Mouse (Mus musculus): ENCODE results near the gene Nme3. TPM values are rescaled to one million over a fixed set of nuclear protein-coding genes. Genes with fewer than 3 reads are reported as not detected.

Nme3 gene
- polyA plus RNA-seq, 1 experiment from 2014 or later = 43.2 TPM

- Histone ChIP-seq H3K27ac (replicated peaks) (no peak overlapping the region), H3K9me3 (no peaks in the 10 kb centered on the region), H3K36me3 (peaks cover 32% of the 10 kb centered on the region), H3K4me3 (peak overlapping the region; percentile 89), H3K9ac (replicated peaks) (peak overlapping the region; percentile 59), H3K4me2 (replicated peaks) (peak overlapping the region; percentile 90), H3K4me1 (peaks cover 29% of the 10 kb centered on the region), H3K27me3 (no peaks in the 10 kb centered on the region)
- no peak; the same call in none of the 2 replicates for ATAC-seq (ENCODE audit: low FRiP score, low read depth)
- WGBS = 25% methylated on average over 22 of the region's 22 CpGs
Observed at GRCm38 (mm10) chr17:24885356-24886133, 10.8 kb upstream of the Nme3 start.

GRCm38 (mm10) chr17:24886134-24886931 is 10.0 kb upstream of the Nme3 start, which contains the start of the genes Nubp2 and Spsb3:
Gene Nubp2 (minus strand): TSS chr17:24886349.
Gene Spsb3 (plus strand): TSS chr17:24886643.
- under 1% methylated on average over 69 of the region's 69 CpGs for WGBS
- Histone ChIP-seq H3K9me3 (no peaks in the 10 kb centered on the region), H3K9ac (replicated peaks) (peak within 1 kb of the TSS; percentile 78), H3K4me3 (peak within 1 kb of the TSS; percentile 89), H3K4me1 (peaks cover 29% of the 10 kb centered on the region), H3K36me3 (peaks cover 40% of the 10 kb centered on the region), H3K4me2 (replicated peaks) (peak within 1 kb of the TSS; percentile 95), H3K27me3 (no peaks in the 10 kb centered on the region), H3K27ac (replicated peaks) (peak within 1 kb of the TSS; percentile 69)
- ATAC-seq (ENCODE audit: low FRiP score, low read depth) = peak; percentile 98

DNA sequence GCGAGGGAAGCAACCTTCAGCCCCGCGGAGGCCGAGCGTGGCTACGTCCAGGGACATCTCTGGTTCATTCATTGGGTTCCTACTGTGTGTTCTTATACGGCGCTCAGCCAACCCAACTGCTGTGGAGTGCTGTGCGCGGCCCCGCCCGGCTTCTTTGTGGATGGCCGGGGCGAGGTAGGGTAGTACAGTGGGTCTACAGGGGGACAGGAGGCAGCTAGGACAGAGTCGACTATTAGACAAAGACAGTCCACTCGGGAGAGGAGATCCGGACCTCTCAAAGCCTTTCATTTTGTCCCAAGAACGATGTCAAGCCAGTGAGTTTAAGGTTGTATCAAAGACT is 9.4 kb upstream of the Nme3 start:
- no peaks in the 10 kb centered on the region for H3K27me3 ChIP-seq
- ATAC-seq (ENCODE audit: low FRiP score, low read depth) = peak; percentile 32; the same call in 1 of the 2 replicates
- peaks cover 29% of the 10 kb centered on the region for H3K4me1 ChIP-seq
- no peaks in the 10 kb centered on the region for H3K9me3 ChIP-seq
- H3K4me2 ChIP-seq (replicated peaks) = peak overlapping the region; percentile 95
- peak overlapping the region; percentile 89 for H3K4me3 ChIP-seq
- H3K27ac ChIP-seq (replicated peaks) = peak overlapping the region; percentile 69
- WGBS = under 1% methylated on average over 18 of the region's 18 CpGs
- peaks cover 46% of the 10 kb centered on the region for H3K36me3 ChIP-seq
- H3K9ac ChIP-seq (replicated peaks) = peak overlapping the region; percentile 78

GRCm38 (mm10) chr17:24887291-24888080 is 8.8 kb upstream of the Nme3 start:
- H3K9me3 ChIP-seq = no peaks in the 10 kb centered on the region
- peak overlapping the region; percentile 69; the same call in 1 of the 2 replicates for H3K27ac ChIP-seq (replicated peaks)
- peak overlapping the region; percentile 95 for H3K4me2 ChIP-seq (replicated peaks)
- ATAC-seq (ENCODE audit: low FRiP score, low read depth) = no peak
- WGBS = 69% methylated on average over 18 of the region's 18 CpGs
- H3K27me3 ChIP-seq = no peaks in the 10 kb centered on the region
- peak overlapping the region; percentile 78 for H3K9ac ChIP-seq (replicated peaks)
- H3K36me3 ChIP-seq = peaks cover 52% of the 10 kb centered on the region
- peaks cover 29% of the 10 kb centered on the region for H3K4me1 ChIP-seq
- peak overlapping the region; percentile 89 for H3K4me3 ChIP-seq

DNA sequence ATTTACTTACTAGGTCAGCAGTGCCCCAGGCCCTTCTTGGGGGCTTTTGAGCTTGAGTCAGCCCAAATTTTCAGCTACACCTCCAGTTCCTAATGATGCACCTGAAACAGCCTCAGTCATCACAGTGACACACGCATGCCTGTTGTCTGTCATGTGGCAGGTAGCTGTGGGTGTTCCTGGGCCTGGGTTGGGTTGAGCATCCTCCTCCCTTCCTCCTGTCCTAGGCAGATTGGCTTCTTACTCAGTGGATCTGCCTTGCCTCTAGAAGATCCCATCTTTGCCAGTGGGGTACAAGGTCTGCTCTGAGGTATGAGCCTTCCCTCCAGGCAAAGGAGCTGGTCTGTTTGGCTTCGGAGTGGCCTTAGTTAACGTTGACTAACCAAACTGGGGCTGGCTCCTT is 7.4 kb upstream of the Nme3 start:
- no peaks in the 10 kb centered on the region for H3K27me3 ChIP-seq
- 0 out of 2 replicates have a peak overlapping the region, but pooled peaks have one; percentile 3 for H3K4me3 ChIP-seq
- H3K36me3 ChIP-seq = peaks cover 53% of the 10 kb centered on the region
- no peaks in the 10 kb centered on the region for H3K9me3 ChIP-seq
- H3K4me2 ChIP-seq (replicated peaks) = no peak overlapping the region
- 87% methylated on average over 3 of the region's 3 CpGs for WGBS
- no peak overlapping the region for H3K27ac ChIP-seq (replicated peaks)
- peaks cover 34% of the 10 kb centered on the region for H3K4me1 ChIP-seq
- no peak overlapping the region for H3K9ac ChIP-seq (replicated peaks)
- ATAC-seq (ENCODE audit: low FRiP score, low read depth) = no peak

- no peak overlapping the region for H3K27ac ChIP-seq (replicated peaks)
- no peaks in the 10 kb centered on the region for H3K27me3 ChIP-seq
- H3K4me1 ChIP-seq = peaks cover 34% of the 10 kb centered on the region
- peaks cover 48% of the 10 kb centered on the region for H3K36me3 ChIP-seq
- no peak for ATAC-seq (ENCODE audit: low FRiP score, low read depth)
- H3K4me3 ChIP-seq = no peak overlapping the region
- no peaks in the 10 kb centered on the region for H3K9me3 ChIP-seq
- no peak overlapping the region for H3K4me2 ChIP-seq (replicated peaks)
- H3K9ac ChIP-seq (replicated peaks) = no peak overlapping the region
- 89% methylated on average over 18 of the region's 19 CpGs for WGBS
Observed at GRCm38 (mm10) chr17:24890151-24891092, 5.9 kb upstream of the Nme3 start.

GRCm38 (mm10) chr17:24891321-24891720 is 5.0 kb upstream of the Nme3 start:
- no peak for ATAC-seq (ENCODE audit: low FRiP score, low read depth)
- no peak overlapping the region for H3K27ac ChIP-seq (replicated peaks)
- H3K36me3 ChIP-seq = peaks cover 48% of the 10 kb centered on the region
- H3K27me3 ChIP-seq = no peaks in the 10 kb centered on the region
- H3K9me3 ChIP-seq = no peaks in the 10 kb centered on the region
- H3K4me1 ChIP-seq = peaks cover 38% of the 10 kb centered on the region
- WGBS = 94% methylated on average over 13 of the region's 13 CpGs
- no peak overlapping the region for H3K4me3 ChIP-seq
- no peak overlapping the region for H3K9ac ChIP-seq (replicated peaks)
- H3K4me2 ChIP-seq (replicated peaks) = no peak overlapping the region

DNA sequence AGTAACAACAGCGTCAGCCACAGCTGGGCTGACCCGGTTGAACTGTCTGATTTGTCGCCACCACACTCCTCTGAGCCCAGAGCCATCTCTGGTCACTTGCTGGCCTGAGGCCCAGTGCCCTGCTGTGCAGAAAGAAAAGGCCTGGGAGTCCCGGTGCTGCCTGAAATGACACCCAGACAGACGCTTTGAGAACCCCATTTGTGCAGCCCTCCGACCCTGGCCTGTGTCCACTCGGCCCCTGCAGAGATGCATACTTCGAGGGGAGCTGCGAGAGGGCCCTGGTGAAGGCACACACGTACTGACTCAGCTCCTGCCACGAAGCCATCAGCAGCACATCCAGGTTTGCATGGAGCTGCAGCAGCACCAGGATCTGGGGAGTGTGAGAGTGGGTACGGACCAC is 3.5 kb upstream of the Nme3 start:
- 0 out of 2 replicates have a peak overlapping the region, but pooled peaks have one; percentile 10 for H3K4me3 ChIP-seq
- H3K4me2 ChIP-seq (replicated peaks) = no peak overlapping the region
- WGBS = 94% methylated on average over 12 of the region's 12 CpGs
- no peak overlapping the region for H3K27ac ChIP-seq (replicated peaks)
- H3K9ac ChIP-seq (replicated peaks) = no peak overlapping the region
- no peaks in the 10 kb centered on the region for H3K27me3 ChIP-seq
- no peaks in the 10 kb centered on the region for H3K9me3 ChIP-seq
- H3K4me1 ChIP-seq = peaks cover 42% of the 10 kb centered on the region
- no peak for ATAC-seq (ENCODE audit: low FRiP score, low read depth)
- H3K36me3 ChIP-seq = peaks cover 53% of the 10 kb centered on the region

GRCm38 (mm10) chr17:24893276-24893675 is 3.0 kb upstream of the Nme3 start:
- 0 out of 2 replicates have a peak overlapping the region, but pooled peaks have one; percentile 10 for H3K4me3 ChIP-seq
- ATAC-seq (ENCODE audit: low FRiP score, low read depth) = no peak
- H3K9ac ChIP-seq (replicated peaks) = no peak overlapping the region
- 91% methylated on average over 2 of the region's 2 CpGs for WGBS
- H3K36me3 ChIP-seq = peaks cover 58% of the 10 kb centered on the region
- no peak overlapping the region for H3K4me2 ChIP-seq (replicated peaks)
- no peaks in the 10 kb centered on the region for H3K9me3 ChIP-seq
- H3K27me3 ChIP-seq = no peaks in the 10 kb centered on the region
- no peak overlapping the region for H3K27ac ChIP-seq (replicated peaks)
- peaks cover 40% of the 10 kb centered on the region for H3K4me1 ChIP-seq

DNA sequence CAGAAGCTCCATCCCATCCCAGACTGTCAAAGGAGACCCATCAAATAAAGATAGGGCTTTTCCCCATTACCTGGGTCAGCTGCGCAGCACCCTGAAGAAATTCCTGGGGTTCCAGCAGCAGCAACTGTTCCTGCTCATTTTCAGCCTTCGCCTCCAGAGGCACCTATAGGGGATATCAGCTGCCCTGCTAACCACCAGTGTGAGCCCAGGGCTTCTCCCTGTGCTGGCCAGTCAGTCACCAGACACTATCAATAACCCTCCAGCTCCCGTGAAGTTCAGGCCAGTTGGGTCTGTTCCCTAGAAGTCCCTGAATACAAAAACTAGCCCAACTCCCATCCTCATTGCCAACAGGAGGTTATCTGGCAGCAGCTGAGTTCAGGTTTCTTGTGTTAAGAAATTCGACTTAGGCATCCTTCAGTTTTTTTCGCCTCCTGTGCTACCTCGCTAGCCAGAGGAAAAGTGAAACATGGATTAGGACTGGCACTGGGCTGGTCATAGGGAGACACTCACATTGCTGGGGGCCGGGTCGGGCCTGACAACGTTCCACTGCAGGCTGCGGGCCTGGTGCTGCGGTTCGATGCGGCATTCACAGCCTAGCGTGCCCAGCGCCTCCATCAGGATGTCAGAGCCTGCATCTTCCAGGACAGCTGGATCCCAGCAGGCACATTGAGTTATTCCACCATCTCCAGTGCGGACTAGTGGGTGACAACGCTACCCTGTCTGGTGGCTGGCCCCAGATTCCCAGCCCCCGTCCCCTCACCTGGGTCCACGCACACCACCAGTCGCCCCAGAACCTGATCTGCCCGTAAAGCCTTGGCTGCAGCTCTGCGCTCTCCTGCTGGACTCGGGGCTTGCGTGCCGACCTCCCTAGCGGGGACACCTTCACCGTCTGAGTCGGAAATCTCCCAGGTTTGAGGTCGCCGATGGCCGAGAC is 2.0 kb upstream of the Nme3 start:
- H3K9ac ChIP-seq (replicated peaks) = peak overlapping the region; percentile 87
- H3K36me3 ChIP-seq = peaks cover 65% of the 10 kb centered on the region
- WGBS = 12% methylated on average over 31 of the region's 31 CpGs
- ATAC-seq (ENCODE audit: low FRiP score, low read depth) = peak; percentile 10; the same call in 1 of the 2 replicates
- H3K4me3 ChIP-seq = peak overlapping the region; percentile 91
- no peaks in the 10 kb centered on the region for H3K9me3 ChIP-seq
- H3K27me3 ChIP-seq = no peaks in the 10 kb centered on the region
- H3K4me1 ChIP-seq = peaks cover 37% of the 10 kb centered on the region
- peak overlapping the region; percentile 79 for H3K27ac ChIP-seq (replicated peaks)
- peak overlapping the region; percentile 100 for H3K4me2 ChIP-seq (replicated peaks)
